Mouse (Mus musculus): ENCODE measurements around the gene Gsk3b. TPM values are rescaled to one million over a fixed set of nuclear protein-coding genes. Genes with fewer than 3 reads are reported as not detected.
"Not testable (repeated sequence)": the region's sequence is repeated elsewhere in the genome, so short reads cannot be mapped to it uniquely, and the experiment has no call there.

Gene Gsk3b
- polyA plus RNA-seq, 2 experiments: 17.5 to 61.3 TPM

DNA sequence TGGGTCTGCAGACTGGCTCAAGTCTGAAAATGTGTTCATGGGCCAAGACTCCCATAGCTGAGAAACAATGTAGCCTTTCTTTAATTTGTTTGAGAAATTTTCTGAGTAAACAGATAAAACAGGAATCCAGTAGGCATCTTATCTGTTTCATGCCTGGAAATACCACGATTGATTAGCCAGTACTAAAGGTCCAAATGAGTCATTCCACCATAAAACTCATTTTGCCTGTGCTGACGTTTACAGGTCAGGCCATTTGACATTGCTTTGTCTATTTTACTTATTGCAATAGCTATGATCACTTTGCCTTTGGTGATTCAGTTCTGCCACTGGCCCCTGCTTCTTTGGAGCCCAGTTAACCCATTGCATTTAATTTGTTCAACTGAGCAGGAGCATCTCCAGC lies 11.8 kb downstream of the Gsk3b start:
- no peak for TF ChIP-seq POLR2A (IDR thresholded peaks at IDR 0.05; ENCODE audit: borderline replicate concordance, extremely low read depth, insufficient read depth, insufficient read length)
- Histone ChIP-seq H3K27ac (replicated peaks; ENCODE audit: low read depth, low read length) (no peak overlapping the region), H3K36me3 (ENCODE audit: control insufficient read depth, insufficient read depth, low read length) (peaks cover 4% of the 10 kb centered on the region; the same call in 1 of the 2 replicates), H3K9me3 (ENCODE audit: control insufficient read depth, low read length) (no peaks in the 10 kb centered on the region), H3K27me3 (ENCODE audit: control insufficient read depth, insufficient read depth, low read length) (no peaks in the 10 kb centered on the region), H3K9ac (ENCODE audit: low read depth, low read length, severe bottlenecking) (no peak overlapping the region), H3K4me1 (ENCODE audit: control insufficient read depth, insufficient read depth, low read length) (peaks cover 5% of the 10 kb centered on the region; the same call in 1 of the 2 replicates), H3K4me3 (replicated peaks; ENCODE audit: low read length) (no peak overlapping the region), H3K4me2 (replicated peaks; ENCODE audit: low read depth, low read length, severe bottlenecking) (no peak overlapping the region)
- DNase-seq (ENCODE audit: low spot score) (no peak), ATAC-seq (ENCODE audit: low FRiP score, low read depth) (no peak)
- WGBS: 85% methylated on average over 2 of the region's 2 CpGs

DNA sequence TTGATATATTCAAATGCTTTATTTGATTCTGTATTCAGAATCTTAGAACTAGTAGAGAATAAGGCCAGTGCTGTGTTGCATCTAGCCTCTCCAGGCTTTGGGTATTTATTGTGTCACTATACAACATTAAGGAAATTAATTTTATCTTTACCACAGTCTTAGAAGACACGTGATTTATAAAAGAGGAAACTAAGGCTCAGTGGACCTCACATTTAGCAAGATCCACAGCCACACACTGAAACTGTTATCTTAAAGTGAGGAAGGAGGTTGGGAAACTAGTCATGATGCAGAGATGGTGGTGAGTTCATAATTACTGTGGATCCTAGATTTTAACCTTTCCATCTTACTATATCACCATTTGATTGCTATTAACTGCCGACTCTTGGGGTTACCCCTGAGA lies 16.7 kb downstream of the Gsk3b start:
- DNase-seq (ENCODE audit: low spot score) (no peak), ATAC-seq (ENCODE audit: low FRiP score, low read depth) (no peak)
- Histone ChIP-seq H3K27me3 (ENCODE audit: control insufficient read depth, insufficient read depth, low read length) (no peaks in the 10 kb centered on the region), H3K4me3 (replicated peaks; ENCODE audit: low read length) (no peak overlapping the region), H3K36me3 (ENCODE audit: control insufficient read depth, insufficient read depth, low read length) (no peaks in the 10 kb centered on the region), H3K4me1 (ENCODE audit: control insufficient read depth, insufficient read depth, low read length) (no peaks in the 10 kb centered on the region), H3K9ac (ENCODE audit: low read depth, low read length, severe bottlenecking) (no peak overlapping the region), H3K27ac (replicated peaks; ENCODE audit: low read depth, low read length) (no peak overlapping the region), H3K9me3 (ENCODE audit: control insufficient read depth, low read length) (no peaks in the 10 kb centered on the region), H3K4me2 (replicated peaks; ENCODE audit: low read depth, low read length, severe bottlenecking) (no peak overlapping the region)
- WGBS: 83% methylated on average over 2 of the region's 2 CpGs
- no peak for TF ChIP-seq POLR2A (IDR thresholded peaks at IDR 0.05; ENCODE audit: borderline replicate concordance, extremely low read depth, insufficient read depth, insufficient read length)

DNA sequence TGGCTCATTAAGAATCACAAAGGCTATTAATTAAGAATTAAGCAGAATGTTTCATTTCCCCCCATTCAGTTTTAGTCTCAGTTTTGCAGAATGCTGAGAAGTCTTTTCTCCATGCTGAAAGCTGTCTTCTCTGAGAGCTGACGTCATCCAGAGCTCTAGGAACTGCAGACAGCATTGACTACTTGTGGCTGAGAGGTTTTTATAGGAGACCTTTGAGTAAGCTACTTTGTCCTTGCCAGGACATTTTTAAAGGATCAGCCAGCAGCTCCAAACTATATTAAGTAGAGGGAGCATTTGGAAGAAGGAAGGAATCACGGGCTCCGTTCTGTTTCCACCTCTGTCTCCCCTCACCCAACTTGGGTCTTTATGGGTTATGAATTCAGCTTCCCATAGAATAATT lies 17.7 kb downstream of the Gsk3b start:
- Histone ChIP-seq H3K4me1 (ENCODE audit: control insufficient read depth, insufficient read depth, low read length) (no peaks in the 10 kb centered on the region), H3K9ac (ENCODE audit: low read depth, low read length, severe bottlenecking) (no peak overlapping the region), H3K4me3 (replicated peaks; ENCODE audit: low read length) (no peak overlapping the region), H3K4me2 (replicated peaks; ENCODE audit: low read depth, low read length, severe bottlenecking) (no peak overlapping the region), H3K36me3 (ENCODE audit: control insufficient read depth, insufficient read depth, low read length) (no peaks in the 10 kb centered on the region), H3K27ac (replicated peaks; ENCODE audit: low read depth, low read length) (no peak overlapping the region), H3K9me3 (ENCODE audit: control insufficient read depth, low read length) (no peaks in the 10 kb centered on the region), H3K27me3 (ENCODE audit: control insufficient read depth, insufficient read depth, low read length) (no peaks in the 10 kb centered on the region)
- no peak for ATAC-seq (ENCODE audit: low FRiP score, low read depth)
- no peak for TF ChIP-seq POLR2A (IDR thresholded peaks at IDR 0.05; ENCODE audit: borderline replicate concordance, extremely low read depth, insufficient read depth, insufficient read length)
- DNase-seq (ENCODE audit: low spot score): no peak
- WGBS: 79% methylated on average over 3 of the region's 3 CpGs

DNA sequence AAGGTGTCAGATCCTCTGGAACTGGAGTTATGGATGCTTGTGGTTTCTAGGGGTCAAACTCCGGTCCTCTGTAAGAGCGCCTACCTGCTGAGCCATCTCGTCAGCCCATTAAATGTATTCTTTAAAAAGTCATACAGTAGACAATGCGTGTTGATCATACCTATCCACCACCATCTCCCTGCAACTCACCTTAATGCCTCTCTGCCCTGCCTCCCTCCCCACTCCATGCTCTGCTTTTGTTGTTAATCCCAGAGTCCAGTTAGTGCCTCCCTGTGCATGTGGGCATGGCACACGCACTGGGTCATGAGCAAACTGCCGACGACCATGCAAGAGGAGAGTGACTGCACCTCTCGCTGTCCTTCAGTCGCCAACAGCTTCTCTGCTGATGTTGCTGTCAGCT lies 21.2 kb downstream of the Gsk3b start:
- H3K9me3 ChIP-seq (ENCODE audit: control insufficient read depth, low read length): no peaks in the 10 kb centered on the region
- no peak overlapping the region for H3K4me3 ChIP-seq (replicated peaks; ENCODE audit: low read length)
- H3K4me2 ChIP-seq (replicated peaks; ENCODE audit: low read depth, low read length, severe bottlenecking): no peak overlapping the region
- no peaks in the 10 kb centered on the region for H3K4me1 ChIP-seq (ENCODE audit: control insufficient read depth, insufficient read depth, low read length)
- no peak overlapping the region for H3K9ac ChIP-seq (ENCODE audit: low read depth, low read length, severe bottlenecking)
- ATAC-seq (ENCODE audit: low FRiP score, low read depth): no peak
- peaks cover 10% of the 10 kb centered on the region for H3K36me3 ChIP-seq (ENCODE audit: control insufficient read depth, insufficient read depth, low read length)
- no peak overlapping the region for H3K27ac ChIP-seq (replicated peaks; ENCODE audit: low read depth, low read length)
- DNase-seq (ENCODE audit: low spot score): no peak
- H3K27me3 ChIP-seq (ENCODE audit: control insufficient read depth, insufficient read depth, low read length): no peaks in the 10 kb centered on the region
- whole genome bisulfite sequencing: 86% methylated on average over 9 of the region's 9 CpGs
- no peak for TF ChIP-seq POLR2A (IDR thresholded peaks at IDR 0.05; ENCODE audit: borderline replicate concordance, extremely low read depth, insufficient read depth, insufficient read length)

DNA sequence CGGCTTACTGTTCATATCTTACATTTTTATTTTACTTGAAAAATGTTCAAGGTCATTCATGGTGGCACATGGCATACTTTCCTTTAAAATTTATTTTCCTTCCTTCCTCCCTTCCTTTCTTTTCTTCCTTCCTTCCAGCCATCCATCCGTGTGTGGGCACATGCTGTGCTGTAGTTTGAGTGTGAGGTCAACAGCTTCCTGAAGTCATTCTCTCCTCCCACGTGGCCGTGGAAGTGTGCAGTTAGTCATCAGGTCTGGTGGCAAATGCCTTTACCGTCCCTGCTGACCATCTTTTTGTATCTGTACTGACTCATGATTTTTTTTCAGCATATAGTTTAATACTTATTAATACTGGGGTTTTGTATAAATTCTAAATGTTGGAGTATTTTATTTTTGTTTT lies 21.8 kb downstream of the Gsk3b start:
- Histone ChIP-seq H3K9me3 (ENCODE audit: control insufficient read depth, low read length) (no peaks in the 10 kb centered on the region), H3K4me1 (ENCODE audit: control insufficient read depth, insufficient read depth, low read length) (no peaks in the 10 kb centered on the region), H3K27ac (replicated peaks; ENCODE audit: low read depth, low read length) (no peak overlapping the region), H3K36me3 (ENCODE audit: control insufficient read depth, insufficient read depth, low read length) (peaks cover 10% of the 10 kb centered on the region), H3K4me2 (replicated peaks; ENCODE audit: low read depth, low read length, severe bottlenecking) (no peak overlapping the region), H3K4me3 (replicated peaks; ENCODE audit: low read length) (no peak overlapping the region), H3K9ac (ENCODE audit: low read depth, low read length, severe bottlenecking) (no peak overlapping the region), H3K27me3 (ENCODE audit: control insufficient read depth, insufficient read depth, low read length) (no peaks in the 10 kb centered on the region)
- no peak for TF ChIP-seq POLR2A (IDR thresholded peaks at IDR 0.05; ENCODE audit: borderline replicate concordance, extremely low read depth, insufficient read depth, insufficient read length)
- ATAC-seq (ENCODE audit: low FRiP score, low read depth) (no peak), DNase-seq (ENCODE audit: low spot score) (no peak)
- WGBS: 75% methylated on average over 5 of the region's 5 CpGs

DNA sequence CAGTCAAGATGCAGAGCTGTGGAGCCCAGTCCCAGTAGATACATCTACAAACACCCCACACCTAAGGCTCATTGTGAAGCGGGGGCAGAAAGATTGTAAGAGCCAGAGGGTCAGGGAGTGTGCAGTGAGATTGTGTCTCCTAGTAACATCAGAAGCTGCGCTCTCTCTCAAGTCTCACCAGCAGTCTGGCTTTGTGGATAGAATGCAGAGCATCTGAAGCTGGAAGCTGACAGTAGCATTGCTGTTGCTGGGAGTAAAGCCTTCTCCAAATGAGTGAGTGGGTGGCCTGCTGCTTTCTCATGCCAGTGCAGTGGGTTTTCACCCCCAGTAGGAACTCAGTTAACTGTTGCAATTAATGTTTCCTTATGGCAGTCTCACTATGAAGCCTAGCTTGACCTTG lies 25.3 kb downstream of the Gsk3b start:
- Histone ChIP-seq H3K4me3 (replicated peaks; ENCODE audit: low read length) (no peak overlapping the region), H3K36me3 (ENCODE audit: control insufficient read depth, insufficient read depth, low read length) (peaks cover 10% of the 10 kb centered on the region), H3K27ac (replicated peaks; ENCODE audit: low read depth, low read length) (no peak overlapping the region), H3K9ac (ENCODE audit: low read depth, low read length, severe bottlenecking) (no peak overlapping the region), H3K4me1 (ENCODE audit: control insufficient read depth, insufficient read depth, low read length) (no peaks in the 10 kb centered on the region), H3K4me2 (replicated peaks; ENCODE audit: low read depth, low read length, severe bottlenecking) (no peak overlapping the region), H3K9me3 (ENCODE audit: control insufficient read depth, low read length) (no peaks in the 10 kb centered on the region), H3K27me3 (ENCODE audit: control insufficient read depth, insufficient read depth, low read length) (no peaks in the 10 kb centered on the region)
- TF ChIP-seq POLR2A (IDR thresholded peaks at IDR 0.05; ENCODE audit: borderline replicate concordance, extremely low read depth, insufficient read depth, insufficient read length): no peak
- ATAC-seq (ENCODE audit: low FRiP score, low read depth) (no peak), DNase-seq (ENCODE audit: low spot score) (no peak)
- WGBS: 96% methylated on average over 2 of the region's 2 CpGs

DNA sequence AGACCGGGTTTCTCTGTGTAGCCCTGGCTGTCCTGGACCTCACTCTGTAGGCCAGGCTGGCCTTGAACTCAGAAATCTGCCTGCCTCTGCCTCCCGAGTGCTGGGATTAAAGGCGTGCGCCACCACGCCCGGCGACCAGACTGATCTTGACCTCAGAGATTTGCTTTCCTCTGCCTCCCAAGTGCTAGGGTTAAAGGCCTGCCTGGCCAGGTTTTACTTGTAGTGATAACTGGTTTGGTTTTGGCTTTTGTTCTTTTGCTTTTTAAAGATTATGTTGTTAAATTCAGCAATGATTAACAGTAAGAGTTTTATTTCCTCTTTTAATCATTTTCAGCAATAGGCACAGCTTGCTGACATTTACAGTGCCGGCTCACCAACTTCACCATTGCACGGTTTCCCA lies 29.1 kb downstream of the Gsk3b start:
- not testable (repeated sequence) for H3K27me3 ChIP-seq (ENCODE audit: control insufficient read depth, insufficient read depth, low read length); H3K9ac ChIP-seq (ENCODE audit: low read depth, low read length, severe bottlenecking); H3K36me3 ChIP-seq (ENCODE audit: control insufficient read depth, insufficient read depth, low read length); H3K4me3 ChIP-seq (replicated peaks; ENCODE audit: low read length); H3K4me1 ChIP-seq (ENCODE audit: control insufficient read depth, insufficient read depth, low read length); H3K27ac ChIP-seq (replicated peaks; ENCODE audit: low read depth, low read length); H3K9me3 ChIP-seq (ENCODE audit: control insufficient read depth, low read length); DNase-seq (ENCODE audit: low spot score); ATAC-seq (ENCODE audit: low FRiP score, low read depth); H3K4me2 ChIP-seq (replicated peaks; ENCODE audit: low read depth, low read length, severe bottlenecking)
- WGBS: 93% methylated on average over 9 of the region's 9 CpGs
